Mouse (Mus musculus): ENCODE measurements around the gene Rps16.

GRCm38 (mm10) chr7:28359854-28360253 is 9.4 kb downstream of the Rps16 start:
- TF ChIP-seq CTCF (IDR thresholded peaks at IDR 0.05) (no peak), EP300 (IDR thresholded peaks at IDR 0.05) (no peak)

Data from lung, postnatal 0 days (tissue).